Mouse (Mus musculus) layer of hippocampus, postnatal 25 days (tissue): ENCODE measurements around the gene Sema4d. TPM values are rescaled to one million over a fixed set of nuclear protein-coding genes. Genes with fewer than 3 reads are reported as not detected.

ENCODE experiments used
- DNase-seq, 2 experiments: peaks; one replicate each; pipeline ENCODE4 v3.0.0; 2022; ENCODE audit warnings: mixed read lengths in 2 of 2, low spot score in 1 of 2; ENCODE audit errors: extremely low spot score in 1 of 2
- total RNA-seq, 2 experiments: library from RNA; stranded (reverse); gene quantifications; 2 replicates each; pipeline ENCODE4 v1.2.3; 2021

Sema4d gene
- total RNA-seq, 2 experiments from 2014 or later, result 127 to 132 TPM

DNA sequence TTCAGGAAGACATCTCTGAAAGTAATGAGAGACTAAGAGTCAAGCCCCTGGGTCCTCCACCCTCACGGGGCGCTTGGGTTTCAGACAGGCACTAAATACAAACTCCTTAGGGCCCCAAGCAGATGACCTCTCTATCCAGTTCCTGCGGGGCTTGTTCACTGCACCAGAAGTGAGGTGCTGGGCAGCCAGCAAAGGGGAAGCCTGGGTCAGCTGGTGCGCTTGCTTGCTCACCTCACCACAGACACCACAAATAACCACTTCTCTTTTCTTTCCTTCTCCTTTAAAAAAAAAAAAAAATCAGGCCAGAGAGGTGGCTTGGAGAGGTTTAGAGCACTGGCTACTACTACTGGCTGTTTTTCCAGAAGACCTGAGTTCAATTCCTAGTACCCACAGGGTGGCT is 59.0 kb downstream of the Sema4d start:
- no peak for DNase-seq

DNA sequence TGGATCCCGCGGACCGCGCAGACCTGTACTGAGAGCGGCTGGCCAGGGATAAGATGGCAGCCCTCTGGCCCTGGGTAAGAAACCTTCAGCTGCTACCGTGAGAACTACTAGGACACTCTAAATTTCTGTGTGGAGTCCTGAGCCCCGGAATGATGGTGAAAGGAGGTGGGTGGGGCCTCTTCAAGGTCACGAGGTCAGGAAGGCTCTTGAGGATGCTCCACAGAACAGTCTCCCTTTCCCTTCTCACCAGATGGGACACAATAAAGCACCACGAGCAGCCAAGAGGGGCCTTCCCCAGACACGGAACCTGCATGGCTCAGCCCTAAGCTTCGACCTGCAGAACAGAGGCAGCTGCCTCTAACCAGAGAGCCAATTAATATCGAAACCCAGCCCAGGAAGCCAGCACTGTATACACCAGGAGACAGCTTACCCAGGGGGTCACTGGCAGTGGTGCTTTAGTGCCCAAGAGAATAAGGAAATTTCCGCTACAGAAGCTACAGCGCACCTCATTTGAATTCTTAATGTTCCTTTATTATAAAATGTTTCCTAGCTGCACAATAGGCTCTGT is 61.4 kb downstream of the Sema4d start:
- DNase-seq, result no peak

DNA sequence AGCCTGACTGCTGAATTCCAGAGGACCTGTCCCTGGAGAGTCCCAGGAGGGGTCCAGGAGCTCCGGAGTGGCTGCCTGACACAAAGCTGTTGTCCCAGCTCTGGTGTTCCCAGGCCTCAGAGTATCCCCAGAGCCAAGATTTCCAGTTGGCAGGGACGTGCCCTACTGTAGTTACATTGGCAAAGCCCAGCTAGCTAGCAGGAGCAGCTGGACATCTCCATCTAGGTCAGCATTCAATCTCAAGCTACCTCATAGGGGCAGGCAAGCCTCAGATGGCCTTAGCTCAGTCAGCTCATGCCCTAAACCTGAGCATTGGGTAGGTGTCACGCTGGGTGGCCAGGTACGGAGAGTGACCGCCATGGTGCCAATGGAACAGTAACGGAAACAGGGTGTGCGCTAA is 62.1 kb downstream of the Sema4d start:
- no peak for DNase-seq

DNA sequence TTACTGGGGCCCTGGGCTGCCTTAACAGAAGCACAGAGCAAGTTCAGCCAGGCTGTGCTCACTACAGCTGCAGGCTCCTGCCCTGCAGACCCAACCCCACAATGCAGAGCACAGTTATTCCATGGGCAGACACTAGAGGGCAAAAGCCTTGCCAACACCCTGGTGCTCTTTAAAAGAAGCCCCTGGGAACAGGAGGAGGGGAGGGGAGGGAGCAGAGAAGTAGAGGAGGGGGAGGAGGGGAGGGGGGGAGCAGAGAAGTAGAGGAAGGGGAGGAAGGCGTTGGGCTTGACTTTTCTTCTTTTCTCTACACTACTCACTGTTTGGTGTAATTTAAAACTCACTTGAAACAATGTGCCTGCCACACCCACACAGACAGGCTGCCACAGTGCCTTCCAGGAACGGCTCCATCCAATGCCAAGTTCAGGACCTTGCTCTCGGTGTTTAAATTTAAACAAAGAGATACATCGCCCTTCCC is 63.6 kb downstream of the Sema4d start:
- no peak for DNase-seq

DNA sequence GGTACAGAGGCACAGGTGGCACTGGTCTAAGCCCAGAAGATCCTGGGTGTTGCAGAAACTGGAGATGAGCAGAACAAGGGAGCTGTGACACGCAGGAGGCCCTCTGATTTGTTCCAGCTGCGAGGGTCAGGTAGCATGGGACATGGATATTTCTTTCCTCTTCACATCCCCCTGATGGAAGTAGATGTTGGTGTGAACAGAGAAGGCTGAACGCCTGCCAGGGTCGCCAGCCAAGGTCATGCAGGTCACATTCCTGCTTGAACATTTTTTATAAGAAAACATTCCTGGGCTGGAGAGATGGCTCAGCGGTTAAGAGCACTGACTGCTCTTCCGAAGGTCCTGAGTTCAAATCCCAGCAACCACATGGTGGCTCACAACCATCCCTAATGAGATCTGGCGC is 66.2 kb downstream of the Sema4d start:
- DNase-seq, result no peak

DNA sequence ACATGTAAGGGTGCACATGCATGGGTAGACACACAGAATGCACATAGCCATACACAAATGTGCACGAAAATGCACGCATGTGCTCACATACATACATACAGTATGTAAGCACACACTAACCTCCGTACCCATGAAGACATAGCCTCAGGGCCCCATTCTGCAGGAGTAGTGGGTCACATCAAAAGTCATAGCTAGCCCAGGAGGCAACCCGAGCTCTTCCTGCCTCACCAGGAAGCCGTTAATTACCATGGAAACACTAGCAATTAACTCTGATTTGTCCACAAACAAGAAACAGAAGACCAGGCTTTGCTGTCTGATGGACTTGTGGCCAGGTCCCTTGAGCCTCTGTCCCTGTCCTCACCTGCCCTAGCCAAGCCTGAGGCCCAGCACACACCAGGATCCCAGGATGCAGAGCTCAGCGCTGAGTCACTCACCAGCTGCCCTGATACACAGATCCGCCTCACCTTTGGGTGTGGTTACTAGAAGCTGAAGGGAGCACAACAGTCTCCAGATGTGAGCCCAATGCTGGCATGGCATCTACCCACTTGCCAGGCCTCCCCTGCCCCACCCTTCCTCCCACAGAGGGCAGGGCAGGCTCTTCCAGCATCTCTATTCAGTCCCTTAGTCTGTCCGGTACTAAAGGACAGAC is 67.5 kb downstream of the Sema4d start:
- no peak for DNase-seq

DNA sequence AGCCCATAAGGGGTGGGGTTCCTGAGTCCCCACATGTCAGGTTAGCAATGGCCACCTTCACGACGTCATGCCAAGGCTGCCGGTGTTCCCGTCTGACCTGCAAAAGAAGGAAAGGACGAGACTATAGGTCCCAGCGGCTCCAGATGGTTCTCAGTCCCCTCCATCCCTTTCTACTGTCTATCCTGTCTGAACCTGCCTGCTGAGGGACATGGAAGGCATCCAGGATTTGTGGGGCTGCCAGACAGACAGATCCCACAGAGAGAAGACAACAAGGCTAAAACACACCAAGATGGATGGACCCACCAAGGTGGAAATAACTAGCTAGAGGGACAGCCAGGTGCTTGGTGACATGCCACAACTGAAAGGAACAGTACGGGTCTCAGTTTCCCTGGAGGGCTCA is 68.1 kb downstream of the Sema4d start:
- DNase-seq, result no peak

DNA sequence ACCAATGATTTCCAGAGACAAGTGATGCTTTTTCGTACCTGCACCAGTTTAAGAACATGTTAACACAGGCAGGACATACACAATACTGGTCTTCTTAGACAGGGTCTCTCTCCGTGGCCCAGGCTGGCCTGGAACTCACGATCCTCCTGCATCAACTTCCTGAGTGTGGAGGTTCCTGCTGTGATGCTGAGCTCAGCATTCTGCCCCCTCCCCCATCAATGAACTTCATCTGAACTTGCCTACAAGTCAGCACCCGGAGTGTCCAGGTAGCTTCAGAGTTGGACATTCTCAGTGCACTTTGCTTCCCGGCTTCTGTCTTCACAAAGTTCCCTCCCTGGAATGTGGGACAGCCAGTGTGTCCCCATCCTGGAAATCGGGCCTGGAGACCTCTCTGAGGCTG is 69.0 kb downstream of the Sema4d start:
- no peak for DNase-seq

DNA sequence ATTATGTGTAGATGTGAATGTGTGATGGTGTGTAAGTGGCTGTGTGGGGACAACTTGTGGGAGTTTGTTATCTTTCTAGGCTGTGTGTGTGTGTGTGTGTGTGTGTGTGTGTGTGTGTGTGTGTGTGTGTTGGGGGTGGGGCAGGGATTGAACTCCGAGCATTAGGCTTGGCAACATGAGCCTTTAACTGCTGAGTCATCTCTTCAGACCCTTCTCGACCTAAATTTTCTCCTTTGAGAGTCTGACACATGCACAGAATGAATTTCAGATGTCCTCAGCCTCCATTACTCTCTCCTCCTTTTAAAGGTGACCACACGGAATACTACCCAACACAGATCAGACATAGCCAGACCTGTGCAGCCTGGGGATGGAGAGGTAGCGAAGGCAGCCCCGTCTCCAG is 70.4 kb downstream of the Sema4d start:
- no peak for DNase-seq

DNA sequence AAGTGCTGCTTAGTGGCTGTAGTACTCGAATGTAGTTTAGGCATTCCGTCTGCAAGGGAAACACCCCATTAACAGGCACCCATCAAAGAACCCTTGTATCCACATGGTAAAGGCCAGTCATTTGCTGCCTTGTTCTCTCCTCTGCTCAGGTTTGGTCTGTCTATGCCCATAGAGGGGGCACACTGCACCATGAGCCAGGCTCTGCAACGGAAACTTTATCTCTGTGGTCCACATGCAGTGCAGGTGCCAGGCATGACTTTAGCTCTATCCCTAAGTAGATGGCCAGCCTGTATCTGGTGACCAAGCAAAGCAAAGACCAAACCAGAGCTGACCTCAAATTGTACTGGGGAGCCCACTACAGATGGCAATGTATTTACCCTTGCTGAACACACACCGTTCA is 73.0 kb downstream of the Sema4d start:
- DNase-seq, result no peak

DNA sequence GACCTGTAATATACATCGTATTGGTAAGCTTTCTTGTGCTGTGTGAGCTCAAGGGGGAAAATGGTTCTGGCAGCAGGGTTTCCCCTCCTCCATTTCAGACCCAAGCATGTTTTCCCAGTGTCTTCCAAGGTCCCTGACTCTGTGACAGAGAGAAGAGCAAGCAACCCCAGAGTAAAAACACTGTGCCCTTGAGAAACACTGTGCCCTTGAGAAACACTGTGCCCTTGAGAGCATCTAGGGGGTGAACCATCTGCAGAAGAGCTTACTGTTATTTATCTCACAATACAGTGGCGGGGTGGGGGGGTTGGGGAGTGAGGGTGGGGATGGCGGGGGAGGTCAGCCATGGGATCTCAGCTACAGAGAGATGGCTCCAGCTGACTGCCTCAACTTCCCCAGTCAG is 74.3 kb downstream of the Sema4d start:
- no peak for DNase-seq

DNA sequence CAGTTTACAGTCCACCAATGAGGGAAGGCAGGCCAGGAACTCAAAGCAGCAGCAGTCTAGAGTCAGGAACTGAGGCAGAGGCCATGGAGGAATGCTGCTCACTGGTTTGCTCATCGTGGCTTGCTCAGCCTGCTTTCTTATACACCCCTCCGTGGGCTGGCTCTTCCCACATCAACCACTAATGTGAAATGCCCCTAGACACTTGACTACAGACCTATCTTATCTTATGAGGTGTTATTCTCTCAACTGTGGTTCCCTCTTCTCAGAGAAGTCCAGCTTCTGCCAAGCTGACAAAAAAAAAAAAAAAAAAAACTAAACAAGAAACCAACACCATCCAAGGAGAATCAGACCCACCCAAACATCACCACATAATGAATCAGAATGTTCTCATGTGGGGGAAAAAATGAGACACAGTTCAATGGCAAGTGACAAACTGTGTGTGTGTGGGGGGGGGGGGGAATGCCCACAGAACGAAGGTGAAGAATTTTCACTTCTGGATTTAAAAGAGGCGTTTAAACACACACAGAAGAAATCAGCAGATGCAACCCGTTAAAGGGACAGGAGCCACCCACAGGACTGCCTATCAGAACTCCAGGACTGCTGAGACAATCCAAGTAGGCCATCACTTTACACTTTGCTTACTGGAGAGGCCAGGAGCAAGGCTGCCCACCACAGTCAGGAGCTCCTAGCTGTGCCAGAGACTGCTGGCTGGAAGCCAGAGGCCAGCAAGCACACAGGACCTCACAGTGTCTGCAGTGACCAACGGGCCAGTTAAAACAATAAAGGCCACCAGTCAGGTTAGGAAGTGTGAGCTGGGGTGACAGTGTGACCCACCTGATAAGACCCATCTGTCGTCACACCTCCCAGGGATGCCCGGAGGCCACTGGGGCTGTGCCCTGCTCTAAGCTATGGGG is 76.9 kb downstream of the Sema4d start:
- no peak for DNase-seq

DNA sequence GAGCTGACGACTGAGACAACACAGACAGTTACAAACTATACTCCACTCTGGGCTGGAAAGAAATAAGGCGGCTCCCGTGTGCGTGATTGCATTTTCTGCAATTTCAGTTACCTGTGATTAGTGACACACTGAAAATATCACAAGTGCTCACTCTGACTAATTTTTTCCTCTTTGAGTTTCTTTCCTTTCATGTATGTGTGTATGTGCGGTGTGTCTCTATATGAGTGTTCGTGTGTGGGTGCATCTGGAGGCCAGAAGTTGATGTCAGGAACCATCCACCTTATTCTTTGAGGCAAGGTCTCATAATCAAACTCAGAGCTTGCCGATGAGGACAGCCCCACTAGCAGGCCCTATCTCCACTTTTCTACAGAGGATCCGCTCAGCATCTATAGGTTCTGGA is 81.5 kb downstream of the Sema4d start:
- DNase-seq, result no peak

DNA sequence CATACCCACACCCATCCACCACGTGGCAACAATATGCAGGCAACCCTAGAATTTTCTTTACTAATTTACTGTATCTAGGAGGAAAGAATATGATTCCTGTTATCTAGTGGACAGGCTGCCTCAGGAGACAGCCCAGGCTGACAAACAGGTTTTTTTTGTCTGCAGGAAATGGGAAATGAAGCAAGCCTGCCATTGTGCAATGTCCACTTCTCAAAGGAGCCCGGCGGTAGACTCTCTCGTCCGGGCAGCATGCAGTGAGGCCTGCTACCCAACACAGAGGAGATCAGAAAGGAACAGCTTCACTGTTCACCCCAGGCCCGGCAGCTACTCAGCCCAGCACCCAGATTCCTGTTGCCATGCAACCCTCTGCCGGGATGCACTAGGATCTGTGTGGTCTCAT is 82.8 kb downstream of the Sema4d start:
- DNase-seq, result no peak

DNA sequence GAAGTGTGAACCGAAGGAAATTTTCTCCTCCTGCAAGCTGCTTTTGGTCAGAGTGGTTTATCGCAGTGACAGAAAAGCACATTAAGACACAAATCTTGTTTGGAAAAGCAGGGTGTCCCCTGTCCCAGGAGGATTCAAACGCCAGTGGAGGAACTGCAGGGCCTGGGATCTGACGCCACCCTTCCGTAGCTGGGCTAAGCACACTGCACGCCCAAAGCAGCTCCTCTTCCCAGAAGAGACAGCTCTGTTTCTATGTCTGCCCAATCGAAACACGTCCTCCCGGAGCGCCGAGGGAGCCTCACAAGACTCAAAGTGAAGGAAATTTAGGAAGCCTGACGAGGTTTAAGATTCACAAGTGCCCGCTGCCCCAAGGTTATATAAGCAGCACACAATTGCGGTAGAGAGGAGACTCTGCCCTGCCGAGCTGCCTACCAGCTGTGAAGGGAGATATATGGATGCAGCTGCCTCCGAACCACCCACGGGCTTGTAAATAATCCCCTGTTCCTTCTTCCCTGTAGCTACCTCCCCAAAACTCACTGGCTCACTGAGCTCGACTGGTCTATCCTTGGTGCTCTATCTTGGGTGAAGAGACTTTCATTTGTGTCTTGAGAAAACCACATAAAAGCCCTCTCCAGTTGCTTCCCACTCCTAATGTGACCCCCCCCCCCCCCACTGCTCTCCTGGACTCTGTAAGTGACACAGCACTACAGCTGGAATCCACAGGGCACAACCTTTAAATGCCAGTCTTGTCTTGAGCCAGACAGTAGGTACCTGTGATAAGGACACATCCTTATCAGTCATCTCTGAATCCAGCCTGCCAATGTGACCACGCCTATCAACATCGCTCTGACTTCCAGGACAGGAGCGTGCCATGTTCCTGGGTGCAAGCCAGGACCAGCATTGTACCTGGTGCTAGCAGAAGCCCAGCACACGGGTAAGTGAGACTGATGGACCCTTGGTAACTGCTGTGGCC is 87.4 kb downstream of the Sema4d start:
- no peak for DNase-seq

DNA sequence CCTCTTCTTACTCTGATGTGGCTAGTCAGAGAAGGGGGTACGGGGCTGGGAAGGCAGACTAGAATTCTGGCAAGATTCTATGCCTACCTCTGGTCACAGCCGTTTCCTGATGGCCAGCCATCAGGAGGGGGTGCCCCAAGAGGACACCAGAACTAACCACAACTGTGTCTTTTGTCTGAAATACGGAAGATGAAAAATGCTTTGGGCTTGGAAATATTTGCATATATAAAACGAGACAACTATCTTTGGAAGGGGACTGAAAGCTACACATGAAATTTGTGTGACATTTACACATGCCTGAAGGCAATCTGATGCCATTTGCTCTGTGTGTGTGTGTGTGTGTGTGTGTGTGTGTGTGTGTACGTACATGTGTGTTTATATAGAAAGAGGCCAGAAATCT is 89.7 kb downstream of the Sema4d start:
- no peak for DNase-seq

DNA sequence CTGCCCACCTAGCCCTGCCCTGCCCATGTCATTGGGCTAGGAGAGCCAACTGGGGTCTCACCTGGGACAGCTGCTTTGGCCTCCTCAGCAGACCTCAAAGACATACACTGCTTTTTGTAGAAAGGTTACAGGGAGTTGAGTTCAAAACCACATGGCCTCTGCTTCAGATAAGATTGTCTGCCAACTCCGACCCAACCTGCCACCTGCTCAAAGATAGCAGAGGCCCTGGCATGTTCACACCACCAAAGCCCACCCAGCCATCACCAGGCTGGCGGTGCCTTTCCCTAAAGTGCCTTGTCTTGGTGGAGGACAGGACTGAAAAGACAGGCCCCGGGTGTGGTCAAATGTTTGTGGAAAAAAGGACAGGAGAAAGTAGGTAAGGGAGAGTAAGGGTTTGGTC is 95.2 kb downstream of the Sema4d start:
- DNase-seq, result no peak

DNA sequence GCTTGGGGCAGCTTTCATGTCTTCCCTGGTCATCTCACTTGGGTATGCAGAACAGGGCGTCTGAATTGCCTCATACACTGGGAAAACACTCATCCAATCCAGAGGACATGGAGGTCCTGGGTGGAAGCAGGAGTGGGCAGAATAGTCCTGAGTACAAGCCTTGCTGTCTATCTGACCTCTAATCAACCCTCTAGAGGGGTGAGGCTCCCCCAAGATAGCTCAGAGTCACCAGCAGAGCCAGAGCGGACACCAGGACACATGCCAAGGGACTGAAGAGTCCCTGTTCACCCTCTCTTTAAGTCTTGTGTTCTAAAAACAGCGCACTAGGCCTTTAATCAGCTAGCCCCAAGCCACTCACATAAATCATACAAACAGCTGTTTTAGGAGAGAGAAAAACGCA is 95.7 kb downstream of the Sema4d start:
- DNase-seq, result no peak

DNA sequence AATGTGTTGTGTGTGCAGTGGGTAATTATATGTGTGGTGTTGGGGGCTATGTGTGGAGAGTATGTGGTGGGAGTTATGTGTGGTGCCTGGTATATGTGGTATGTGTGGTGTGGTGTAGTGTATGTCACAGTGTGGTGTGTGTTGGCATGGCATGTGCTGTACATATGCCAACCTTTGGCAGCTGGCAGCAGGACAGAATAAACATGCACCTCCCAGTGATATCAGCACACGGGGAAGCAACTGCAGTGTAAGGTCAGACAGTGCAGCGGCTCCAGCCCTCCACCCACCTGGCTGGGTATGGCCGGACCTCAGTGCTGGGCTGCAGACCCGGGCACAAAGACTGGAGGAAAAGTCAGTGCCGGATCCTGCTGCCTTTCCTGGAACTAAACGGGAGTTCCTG is 96.1 kb downstream of the Sema4d start:
- no peak for DNase-seq

DNA sequence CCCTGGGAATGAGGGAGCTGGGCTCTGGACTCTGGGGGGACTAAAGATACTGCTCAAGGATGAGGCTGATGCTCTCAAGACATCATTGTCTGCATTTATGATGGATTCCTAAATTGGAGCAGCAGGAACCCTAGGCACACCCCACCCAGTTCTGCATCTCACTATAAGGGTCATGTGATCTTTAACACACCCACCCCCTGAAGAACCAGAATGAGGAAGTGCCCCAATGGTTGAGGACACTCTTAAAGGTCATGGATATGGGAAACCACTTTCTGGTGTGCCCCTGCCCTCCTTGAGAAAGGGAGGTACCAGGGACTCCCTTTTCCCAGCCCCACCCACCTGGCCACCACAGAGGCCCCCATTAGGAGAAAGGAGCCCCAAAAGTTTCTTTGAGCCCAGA is 97.1 kb downstream of the Sema4d start:
- no peak for DNase-seq
